Mouse (Mus musculus): ENCODE results near the gene Rbmx2. TPM values are rescaled to one million over a fixed set of nuclear protein-coding genes. Genes with fewer than 3 reads are reported as not detected.

Rbmx2 gene
- polyA plus RNA-seq, 1 experiment from 2014 or later = 17.2 TPM

DNA sequence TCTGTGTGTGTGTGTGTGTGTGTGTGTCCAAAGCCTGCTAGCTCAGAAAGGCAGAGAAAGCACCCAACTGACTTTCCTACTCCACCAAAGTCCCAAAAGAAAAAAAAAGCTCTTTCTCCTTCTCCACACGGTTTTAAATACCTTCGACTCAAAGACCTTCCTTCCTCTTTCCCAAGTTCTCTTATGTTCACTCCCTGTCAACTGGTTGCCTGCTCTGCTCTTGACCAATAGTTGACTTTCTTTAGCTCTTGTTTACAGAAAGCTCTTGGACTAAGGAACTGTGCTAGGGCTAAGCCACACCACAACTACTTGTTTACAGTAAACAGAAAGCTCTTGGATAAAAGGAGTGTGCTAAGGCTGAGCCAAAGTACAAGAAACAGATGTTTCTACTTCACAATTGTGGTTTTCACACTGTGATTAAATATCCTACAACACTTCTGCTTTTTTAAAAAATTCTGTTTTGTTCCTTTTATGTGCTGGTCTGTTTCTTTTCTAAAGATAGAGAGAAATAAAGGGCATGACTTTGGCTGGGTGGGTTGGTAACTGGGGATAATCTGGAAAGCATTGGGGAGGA lies 60.0 kb downstream of the Rbmx2 start:
- no peaks in the 10 kb centered on the region for H3K36me3 ChIP-seq (ENCODE audit: control insufficient read depth, insufficient read depth, low read length)
- WGBS = 89% methylated on average over 2 of the region's 2 CpGs
- H3K9ac ChIP-seq (ENCODE audit: low read depth, low read length) = no peak overlapping the region
- no peak overlapping the region for H3K4me2 ChIP-seq (ENCODE audit: low read length)
- H3K27me3 ChIP-seq (replicated peaks; ENCODE audit: control insufficient read depth, insufficient read depth, low read length) = no peaks in the 10 kb centered on the region
- H3K27ac ChIP-seq (ENCODE audit: low read depth, low read length) = no peak overlapping the region
- H3K4me1 ChIP-seq (ENCODE audit: control insufficient read depth, insufficient read depth, low read depth, low read length) = no peaks in the 10 kb centered on the region
- H3K4me3 ChIP-seq (ENCODE audit: low read length) = no peak overlapping the region
- H3K9me3 ChIP-seq (ENCODE audit: control insufficient read depth, low read length) = no peaks in the 10 kb centered on the region
- no peak for ATAC-seq

Other genes starting within 250 kb of the Rbmx2 start
- 0.35 and 0.82 TPM in 2 replicates for gene Elf4, start 231.9 kb upstream of the Rbmx2 start, polyA plus RNA-seq (2015; fragmentation: Nextera tagmentation; extraction: Ambion mirVana)
- gene Aifm1, start 181.4 kb upstream of the Rbmx2 start, polyA plus RNA-seq (2015; fragmentation: Nextera tagmentation; extraction: Ambion mirVana) = 42.1 and 45.1 TPM in 2 replicates
- gene Rab33a, start 175.7 kb upstream of the Rbmx2 start, polyA plus RNA-seq (2015; fragmentation: Nextera tagmentation; extraction: Ambion mirVana) = 88.5 and 98.7 TPM in 2 replicates
- gene Zfp280c, start 100.5 kb upstream of the Rbmx2 start, polyA plus RNA-seq (2015; fragmentation: Nextera tagmentation; extraction: Ambion mirVana) = 6.6 and 7.2 TPM in 2 replicates
- gene Slc25a14, start 71.6 kb upstream of the Rbmx2 start, polyA plus RNA-seq (2015; fragmentation: Nextera tagmentation; extraction: Ambion mirVana) = 42.8 and 45.5 TPM in 2 replicates
- gene Gpr119, start 20.5 kb upstream of the Rbmx2 start, polyA plus RNA-seq (2015; fragmentation: Nextera tagmentation; extraction: Ambion mirVana) = not detected in 2 replicates
- not detected in 2 replicates for gene Gm595, start 182.7 kb downstream of the Rbmx2 start, polyA plus RNA-seq (2015; fragmentation: Nextera tagmentation; extraction: Ambion mirVana)